Mouse (Mus musculus) liver, adult 2 months (tissue): ENCODE data around the gene Foxd2. TPM values are rescaled to one million over a fixed set of nuclear protein-coding genes. Genes with fewer than 3 reads are reported as not detected.

Experiments used
- DNase-seq: peaks from one replicate; pipeline ENCODE4 v3.0.0-alpha.2; 2011; ENCODE audit warnings: low read depth, low spot score; ENCODE audit errors: extremely low read depth
- H3K27ac ChIP-seq: fragments of 200-500 bp; replicated peaks from 2 replicates; pipeline ENCODE4 v1.5.1; 2012; ENCODE audit warnings: low read depth, mild to moderate bottlenecking, control low read depth, inconsistent platforms, low read length; ENCODE audit not compliant: insufficient read depth
- H3K27me3 ChIP-seq: fragments of 200-500 bp; 2 replicates; pipeline ENCODE4 v1.6.1; 2012; ENCODE audit warnings: mild to moderate bottlenecking, moderate library complexity, low read length, inconsistent platforms; ENCODE audit not compliant: control insufficient read depth, insufficient read depth
- H3K36me3 ChIP-seq: fragments of 200-500 bp; 2 replicates; pipeline ENCODE4 v1.6.1; 2012; ENCODE audit warnings: low read length, inconsistent platforms; ENCODE audit not compliant: control insufficient read depth, insufficient read depth
- H3K4me1 ChIP-seq: fragments of 200-500 bp; 2 replicates; pipeline ENCODE4 v1.6.1; 2011; ENCODE audit warnings: low read length; ENCODE audit not compliant: control insufficient read depth, insufficient read depth
- H3K4me3 ChIP-seq: fragments of 200-500 bp; 2 replicates; pipeline ENCODE4 v1.5.1; 2011; ENCODE audit warnings: low read depth, mild to moderate bottlenecking, control low read depth, low read length, moderate library complexity; ENCODE audit not compliant: insufficient read depth
- H3K79me2 ChIP-seq: fragments of 200-500 bp; 2 replicates; pipeline ENCODE4 v1.6.1; 2012; ENCODE audit warnings: inconsistent platforms, mild to moderate bottlenecking, low read length, moderate library complexity; ENCODE audit not compliant: control insufficient read depth, insufficient read depth
- H3K9ac ChIP-seq: fragments of 200-500 bp; 2 replicates; pipeline ENCODE4 v1.6.1; 2012; ENCODE audit warnings: low read depth, mild to moderate bottlenecking, control low read depth, inconsistent platforms, low read length
- CTCF ChIP-seq: fragments of 200-500 bp; IDR thresholded peaks from 2 replicates; pipeline ENCODE4 v1.5.1; 2011; ENCODE audit warnings: low read depth, low read length, control low read depth
- POLR2A ChIP-seq: fragments of 200-500 bp; IDR thresholded peaks from 2 replicates; pipeline ENCODE4 v1.6.1; 2011; ENCODE audit warnings: low read length, control low read depth; ENCODE audit not compliant: insufficient read depth; ENCODE audit errors: extremely low read depth
- WGBS: fragments of 180-500 bp; shearing (Covaris S2); methylation state at CpG from one replicate; pipeline ENCODE4 v1.1.7; 2018; 5-methylcytosine and 5-hydroxymethylcytosine counted together
- polyA plus RNA-seq: library from polyadenylated mRNA; depleted of rRNA; stranded (reverse); fragments of >200 nt; gene quantifications from 2 replicates; pipeline ENCODE4 v1.2.3, GENCODE M21; 2012
- total RNA-seq: library from RNA; depleted of rRNA; stranded (reverse); fragments of >200 nt; gene quantifications from 2 replicates; pipeline ENCODE4 v1.2.3, GENCODE M21; 2014

Gene Foxd2
- total and polyA plus RNA-seq, 2 experiments: 0.02 to 0.09 TPM

- H3K79me2 ChIP-seq: no peaks in the 10 kb centered on the region
- no peak for DNase-seq
- H3K36me3 ChIP-seq: no peaks in the 10 kb centered on the region
- no peak overlapping the region for H3K27ac ChIP-seq
- peaks cover 22% of the 10 kb centered on the region for H3K27me3 ChIP-seq
- peak overlapping the region; percentile 48; the same call in 1 of the 2 replicates for H3K4me3 ChIP-seq
- no peaks in the 10 kb centered on the region for H3K4me1 ChIP-seq
- WGBS: 2% methylated on average over 124 of the region's 125 CpGs
- H3K9ac ChIP-seq: peak overlapping the region; percentile 27; the same call in 1 of the 2 replicates
- TF ChIP-seq POLR2A (no peak), CTCF (no peak)
Measured at GRCm38 (mm10) chr4:114924971-114925916, 16.6 kb upstream of the Foxd2 start.

DNA sequence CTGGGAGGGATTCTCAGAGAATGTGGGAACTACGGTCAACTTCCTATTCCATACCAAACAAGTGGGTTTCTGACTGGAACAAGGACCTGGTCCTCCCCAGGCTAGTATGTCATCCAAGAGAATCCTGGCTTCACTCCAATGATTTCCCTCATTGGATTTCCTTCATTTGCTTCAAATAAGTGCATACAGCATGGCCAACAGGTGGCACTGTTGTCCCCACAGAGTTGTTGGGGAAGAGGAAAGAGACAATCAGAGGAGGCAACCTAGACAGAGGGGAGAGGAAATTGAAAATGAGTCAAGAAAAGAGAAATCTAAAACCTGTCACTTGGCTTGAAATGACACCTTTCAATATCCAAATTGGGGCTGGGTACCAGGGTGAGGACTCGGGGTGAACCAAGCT lies 8.4 kb upstream of the Foxd2 start:
- Histone ChIP-seq H3K27me3 (no peaks in the 10 kb centered on the region; the same call in 1 of the 2 replicates), H3K9ac (no peak overlapping the region)
- peak; percentile 43 for TF ChIP-seq CTCF
- TF ChIP-seq POLR2A: no peak

GRCm38 (mm10) chr4:114916056-114916455 lies 7.4 kb upstream of the Foxd2 start:
- Histone ChIP-seq H3K36me3 (no peaks in the 10 kb centered on the region), H3K9ac (no peak overlapping the region), H3K27ac (no peak overlapping the region), H3K27me3 (no peaks in the 10 kb centered on the region), H3K4me1 (no peaks in the 10 kb centered on the region), H3K4me3 (no peak overlapping the region), H3K79me2 (no peaks in the 10 kb centered on the region)
- TF ChIP-seq CTCF (no peak), POLR2A (no peak)
- DNase-seq: no peak
- 49% methylated on average over 4 of the region's 4 CpGs for WGBS

More for the DNA sequence above, 8.4 kb upstream of the Foxd2 start:
- Histone ChIP-seq H3K4me3 (no peak overlapping the region), H3K79me2 (no peaks in the 10 kb centered on the region), H3K4me1 (no peaks in the 10 kb centered on the region), H3K36me3 (no peaks in the 10 kb centered on the region), H3K27ac (no peak overlapping the region)
- peak; percentile 61 for DNase-seq
- 42% methylated on average over 2 of the region's 2 CpGs for WGBS

DNA sequence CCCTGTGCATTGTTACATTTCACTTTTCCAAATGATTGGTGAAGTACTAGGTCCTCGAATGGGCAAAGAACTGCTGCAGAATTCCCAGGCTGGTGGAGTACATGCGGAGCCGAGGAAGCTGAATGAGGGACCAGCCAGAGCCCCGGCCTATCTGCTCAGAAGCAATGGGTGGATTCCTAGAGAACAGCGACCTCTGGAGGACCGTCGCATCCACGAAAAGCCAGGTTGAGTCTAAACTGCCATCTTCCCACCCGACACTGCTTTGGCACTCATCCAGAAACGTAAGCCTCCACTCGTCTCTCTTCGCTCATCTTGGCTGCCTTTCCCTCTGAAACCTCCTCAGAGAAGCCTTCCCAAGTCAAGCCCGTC lies 4.9 kb upstream of the Foxd2 start:
- TF ChIP-seq POLR2A: no peak
- TF ChIP-seq CTCF: peak; percentile 67
- WGBS: 16% methylated on average over 13 of the region's 13 CpGs
- Histone ChIP-seq H3K36me3 (no peaks in the 10 kb centered on the region), H3K79me2 (no peaks in the 10 kb centered on the region), H3K4me3 (no peak overlapping the region), H3K9ac (no peak overlapping the region), H3K27me3 (peaks cover under 1% of the 10 kb centered on the region; the same call in 1 of the 2 replicates), H3K4me1 (no peaks in the 10 kb centered on the region), H3K27ac (no peak overlapping the region)
- peak; percentile 18 for DNase-seq

DNA sequence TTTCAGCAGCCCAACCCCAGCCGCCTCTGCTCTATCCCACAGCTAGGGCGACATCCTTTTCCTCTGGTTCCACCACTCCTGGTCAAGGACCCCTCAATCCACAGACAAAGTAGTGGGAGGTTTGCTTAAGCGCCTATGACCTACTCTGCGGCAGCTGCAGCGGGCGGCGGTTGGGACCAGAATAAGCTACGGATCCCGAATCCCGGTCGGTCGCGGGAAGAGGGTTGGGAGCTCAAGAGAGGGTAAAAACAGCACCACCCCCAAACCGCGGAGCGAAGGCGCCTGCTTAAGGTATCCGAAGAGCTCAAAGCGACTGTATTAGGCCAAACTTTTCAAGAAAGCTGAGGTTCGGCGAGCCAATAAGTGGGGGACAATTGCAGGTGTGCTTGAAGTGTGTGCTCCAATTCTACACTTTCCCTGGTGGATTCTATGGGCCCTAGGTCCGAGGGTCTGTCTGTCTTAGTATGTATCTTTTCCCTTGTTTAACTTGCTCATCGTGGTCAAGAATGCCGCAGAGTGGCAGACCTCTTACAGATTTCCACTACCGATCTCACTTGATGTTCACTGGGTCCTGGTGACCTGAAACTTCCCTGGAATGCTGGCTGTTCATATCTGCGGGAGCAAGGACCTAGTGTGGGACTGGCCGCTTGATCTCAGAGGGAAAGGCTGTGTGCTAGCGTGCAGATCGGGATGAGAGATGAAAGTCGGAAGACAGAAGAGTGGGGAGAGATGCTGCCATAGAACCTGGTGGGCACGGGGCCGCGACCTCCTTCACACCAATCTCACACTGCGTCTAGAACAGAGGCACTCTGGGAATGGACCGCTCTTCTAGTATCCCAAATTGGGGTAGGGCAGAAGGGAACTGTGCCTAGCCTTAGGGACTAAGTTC lies 4.3 kb upstream of the Foxd2 start:
- Histone ChIP-seq H3K36me3 (no peaks in the 10 kb centered on the region), H3K4me1 (no peaks in the 10 kb centered on the region), H3K79me2 (no peaks in the 10 kb centered on the region), H3K4me3 (no peak overlapping the region), H3K27me3 (peaks cover 7% of the 10 kb centered on the region), H3K27ac (no peak overlapping the region), H3K9ac (no peak overlapping the region)
- 19% methylated on average over 35 of the region's 35 CpGs for WGBS
- TF ChIP-seq POLR2A: no peak
- DNase-seq: no peak
